In genomic region chr11:104568326-104568725, GRCm38 (mm10) we compare ENCODE assay signal across 12 mouse cellular contexts.
"Had no signal": no experiment of that assay in that cellular context is flagged by ENCODE, and none has a peak within 500 bp of the region (broad histone marks: within the 10 kb centered on the region; RNA-seq: fewer than 3 reads in every experiment).

No protein-coding gene starts in this region.

- H3K27ac ChIP-seq: kidney, embryonic 15.5 days; liver, embryonic 15.5 days; lung, embryonic 15.5 days; midbrain, embryonic 10.5 days; neural tube, embryonic 12.5 days had no signal

- DNase-seq: kidney, adult 2 months; kidney, postnatal 14 days; midbrain, embryonic 14.5 days; right cerebral cortex, postnatal 25 days; thymus, postnatal 36 days had no signal

- H3K4me3 ChIP-seq: kidney, embryonic 15.5 days; liver, embryonic 15.5 days; lung, embryonic 15.5 days; midbrain, embryonic 10.5 days; neural tube, embryonic 12.5 days had no signal

- H3K36me3 ChIP-seq: kidney, embryonic 15.5 days; liver, embryonic 15.5 days; lung, embryonic 15.5 days; midbrain, embryonic 10.5 days; neural tube, embryonic 12.5 days had no signal

- H3K9ac ChIP-seq: kidney, embryonic 15.5 days; liver, embryonic 15.5 days; lung, embryonic 15.5 days; neural tube, embryonic 12.5 days had no signal

- ATAC-seq: intestine, embryonic 16.5 days had no signal

- H3K4me1 ChIP-seq: neural tube, embryonic 12.5 days had no signal

- H3K27me3 ChIP-seq: kidney, embryonic 15.5 days; lung, embryonic 15.5 days had no signal

- H3K9me3 ChIP-seq: kidney, embryonic 15.5 days; liver, embryonic 15.5 days; lung, embryonic 15.5 days; midbrain, embryonic 10.5 days had no signal

- H3K4me2 ChIP-seq: kidney, embryonic 15.5 days; liver, embryonic 11.5 days; liver, embryonic 15.5 days; lung, embryonic 15.5 days; neural tube, embryonic 12.5 days had no signal
